Mouse (Mus musculus) cerebellum, postnatal 4 days (tissue): Measurements from ENCODE around the gene Chit1.

Experiments used
- DNase-seq, 2 experiments: peaks; one replicate each; pipeline ENCODE4 v3.0.0; 2022; ENCODE audit warnings: low spot score in 2 of 2, mixed read lengths in 1 of 2

Chit1 gene

DNA sequence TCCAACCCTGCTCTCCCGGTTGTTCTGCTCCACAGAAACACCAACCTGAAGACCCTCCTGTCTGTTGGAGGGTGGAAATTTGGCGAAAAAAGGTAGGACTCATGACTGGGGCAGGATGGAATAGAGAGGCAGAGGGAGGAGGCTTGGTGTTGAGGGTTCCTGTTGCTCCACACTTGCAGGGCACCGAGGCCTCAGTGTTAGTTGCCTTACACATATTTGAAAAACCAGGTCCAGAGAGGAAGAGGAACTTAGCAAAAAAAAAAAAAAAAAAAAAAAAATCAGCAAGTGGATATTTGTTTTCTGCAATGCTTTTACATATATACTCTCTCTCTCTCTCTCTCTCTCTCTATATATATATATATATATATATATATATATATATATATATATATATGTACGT lies 73.0 kb downstream of the Chit1 start:
- DNase-seq = no peak

GRCm38 (mm10) chr1:134188217-134188616 lies 77.2 kb downstream of the Chit1 start:
- no peak for DNase-seq

GRCm38 (mm10) chr1:134188989-134189729 lies 78.1 kb downstream of the Chit1 start:
- DNase-seq = no peak

GRCm38 (mm10) chr1:134191192-134191591 lies 80.2 kb downstream of the Chit1 start:
- DNase-seq = no peak

- DNase-seq = no peak
Measured at GRCm38 (mm10) chr1:134192024-134192423, 81.0 kb downstream of the Chit1 start.

DNA sequence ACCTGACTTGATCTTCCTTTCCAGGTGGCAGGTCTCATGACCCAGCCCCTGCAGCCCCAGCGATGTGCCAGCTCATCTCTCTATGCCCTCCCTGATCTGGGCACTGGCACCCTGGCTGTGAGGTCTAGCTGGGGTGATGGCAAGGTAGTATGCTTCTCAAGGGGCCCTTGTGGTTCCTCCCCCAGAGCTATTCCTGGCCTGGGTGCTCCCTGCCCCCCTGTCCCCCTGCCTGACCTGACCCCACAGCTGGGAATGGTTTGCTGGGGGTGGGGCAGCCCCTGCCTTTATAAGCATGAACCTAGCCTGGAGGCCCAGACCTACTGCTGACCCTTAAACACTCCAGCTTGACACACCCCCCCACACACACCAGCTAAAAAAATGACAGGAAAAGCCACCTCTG lies 82.1 kb downstream of the Chit1 start, which contains the start of gene Mybph:
Mybph (plus strand) TSS at position 323 of the 400 bp plus-strand sequence.
- no peak for DNase-seq

DNA sequence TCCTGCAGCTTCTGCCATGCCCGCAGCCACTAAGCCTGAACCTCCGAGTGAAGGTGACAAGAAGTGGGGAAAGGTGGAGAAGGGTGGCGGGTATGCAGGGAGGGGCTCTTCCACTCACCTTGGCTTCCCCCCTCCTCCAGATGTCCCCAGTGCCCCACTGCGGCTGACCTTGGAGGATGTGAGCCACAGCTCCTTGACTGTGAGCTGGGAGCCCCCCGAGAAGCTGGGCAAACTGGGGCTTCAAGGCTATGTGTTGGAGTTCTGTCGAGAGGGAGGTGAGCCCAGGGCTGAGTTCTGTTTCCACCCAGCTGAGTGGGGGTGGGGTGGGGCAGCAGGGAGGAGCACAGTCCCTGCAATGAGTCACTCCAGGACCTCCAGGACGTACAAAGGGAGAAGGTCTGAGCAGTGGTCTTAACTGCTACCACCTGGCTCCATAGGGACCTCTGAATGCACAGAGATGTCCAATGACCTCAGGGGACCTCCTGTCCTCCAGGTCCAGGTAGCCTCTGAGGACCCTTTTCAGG lies 82.7 kb downstream of the Chit1 start:
- no peak for DNase-seq

DNA sequence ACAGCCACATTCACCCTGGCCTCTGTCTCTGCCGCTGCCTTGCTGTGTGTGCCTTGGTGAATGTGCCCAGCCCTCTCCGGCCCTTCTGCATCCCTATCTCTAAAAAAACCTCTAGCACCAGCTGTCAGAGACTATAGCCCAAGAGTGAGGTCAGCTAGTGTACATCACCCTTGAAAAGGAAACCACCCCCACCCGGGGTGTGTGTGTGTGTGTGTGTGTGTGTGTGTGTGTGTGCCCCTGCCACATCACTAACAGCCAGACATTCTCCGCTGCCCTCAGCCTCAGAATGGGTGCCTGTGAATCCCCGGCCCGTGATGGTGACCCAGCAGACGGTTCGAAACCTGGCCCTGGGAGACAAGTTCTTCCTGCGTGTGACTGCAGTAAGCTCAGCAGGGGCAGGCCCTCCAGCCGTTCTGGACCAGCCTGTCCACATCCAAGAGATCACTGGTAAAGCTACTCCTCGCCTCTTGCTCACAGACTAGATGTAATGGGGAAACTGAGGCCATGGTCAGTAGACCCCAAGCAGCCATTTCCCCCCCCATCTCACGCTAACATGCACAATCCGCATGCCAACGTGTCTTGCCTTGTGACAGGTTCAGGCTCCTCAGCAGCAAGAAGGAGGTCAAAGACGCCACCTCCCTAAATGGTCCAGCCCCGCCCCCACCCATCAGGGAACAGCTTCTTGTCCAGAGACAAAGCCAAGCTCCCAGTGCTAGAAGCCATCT lies 83.4 kb downstream of the Chit1 start:
- DNase-seq = no peak

DNA sequence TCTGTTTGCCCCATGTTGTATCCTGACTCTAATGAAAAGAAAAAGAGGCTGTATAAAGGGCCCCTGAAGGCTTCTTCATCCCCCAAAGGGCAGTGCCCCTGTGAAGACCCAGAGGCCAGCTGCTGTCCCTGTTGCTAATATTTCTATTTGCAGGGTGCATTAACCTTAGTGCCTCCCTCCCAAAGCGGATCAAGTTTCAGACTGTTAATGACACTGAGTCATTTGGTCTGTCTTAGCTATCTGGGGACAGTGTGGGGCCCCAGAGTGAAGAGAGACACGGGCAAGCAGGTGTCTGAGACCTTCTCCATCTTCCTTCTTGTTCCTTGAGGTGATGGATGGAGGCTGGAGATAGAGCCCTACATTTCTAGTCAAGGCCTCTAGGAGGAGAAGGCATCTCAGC lies 84.1 kb downstream of the Chit1 start:
- no peak for DNase-seq

GRCm38 (mm10) chr1:134195571-134195970 lies 84.5 kb downstream of the Chit1 start:
- no peak for DNase-seq

DNA sequence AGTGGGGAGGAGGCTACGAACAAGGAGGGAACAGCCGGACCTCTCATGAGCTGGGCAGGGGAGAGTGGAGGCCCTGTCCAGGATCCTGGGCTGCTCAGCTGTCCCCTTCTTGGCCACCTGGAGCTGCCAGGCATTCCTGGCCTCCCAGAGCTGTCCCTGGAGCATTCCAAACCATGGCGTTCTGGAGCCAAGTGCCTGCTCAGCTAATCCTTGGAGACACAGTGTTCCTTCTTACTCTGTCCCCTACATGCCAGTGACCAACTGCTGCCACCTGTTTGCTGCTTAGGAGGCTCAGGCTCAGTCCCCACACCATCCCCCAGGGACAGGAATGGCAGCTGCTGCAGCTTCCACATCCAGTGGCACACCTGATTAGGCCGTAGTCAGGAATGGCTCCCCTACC lies 84.9 kb downstream of the Chit1 start:
- no peak for DNase-seq

GRCm38 (mm10) chr1:134196386-134196785 lies 85.3 kb downstream of the Chit1 start:
- DNase-seq = peak in 1 of 2 experiments; percentile 50

GRCm38 (mm10) chr1:134197325-134197982 lies 86.4 kb downstream of the Chit1 start:
- no peak for DNase-seq

DNA sequence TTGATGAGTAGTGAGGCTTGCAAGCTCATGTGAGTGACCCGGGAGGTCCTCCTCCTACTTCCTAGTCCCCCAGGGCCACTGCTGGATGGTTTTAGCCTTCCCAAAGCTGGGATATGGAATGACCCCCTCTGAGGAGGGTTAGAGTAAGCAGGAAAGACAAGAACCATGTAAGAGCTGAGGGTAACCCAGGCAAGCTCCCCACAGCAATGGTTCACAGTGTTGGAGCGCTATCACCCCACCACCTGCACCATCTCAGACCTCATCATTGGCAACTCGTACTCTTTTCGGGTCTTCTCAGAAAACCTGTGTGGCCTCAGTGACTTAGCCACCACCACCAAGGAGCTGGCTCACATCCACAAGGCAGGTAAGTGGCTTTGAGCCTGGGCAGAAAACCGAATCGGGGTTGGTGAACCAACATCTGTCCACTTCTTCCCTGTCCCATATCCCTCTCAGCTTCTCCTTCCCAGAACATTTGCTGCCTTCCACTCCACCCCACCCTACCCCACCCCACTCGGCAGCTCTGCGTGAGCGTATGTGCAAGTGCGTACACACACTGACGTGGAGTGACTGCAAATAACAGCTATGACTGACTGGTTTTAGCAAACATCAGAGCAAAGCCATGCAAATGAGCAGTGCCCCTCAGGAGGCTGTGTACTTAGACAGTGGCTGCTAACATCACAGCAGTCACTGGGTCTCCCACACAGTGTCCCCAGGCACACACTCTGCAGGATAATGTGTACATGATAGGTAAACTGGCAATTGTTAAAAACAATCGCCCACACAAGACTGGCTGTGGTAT lies 87.4 kb downstream of the Chit1 start:
- DNase-seq = no peak

GRCm38 (mm10) chr1:134200481-134200880 lies 89.4 kb downstream of the Chit1 start:
- DNase-seq = no peak
